Mouse (Mus musculus) hindbrain, postnatal 0 days (tissue): ENCODE data around the gene Rassf8. TPM values are rescaled to one million over a fixed set of nuclear protein-coding genes. Genes with fewer than 3 reads are reported as not detected.

Experiments used
- ATAC-seq: fragments of 200-750 bp; cut with Nextera tagmentation; 2 replicates; pipeline ENCODE4 v1.8.0; 2017; ENCODE audit warnings: mild to moderate bottlenecking, moderate TSS enrichment, moderate library complexity
- DNase-seq: peaks from one replicate; pipeline ENCODE4 v3.0.0-alpha.2; 2015; ENCODE audit warnings: low spot score
- H3K27ac ChIP-seq: fragments of 300-500 bp; sonication (generic); 2 replicates; pipeline ENCODE4 v1.5.1; 2014; ENCODE audit warnings: mild to moderate bottlenecking
- H3K27me3 ChIP-seq: fragments of 300-500 bp; sonication (generic); 2 replicates; pipeline ENCODE4 v1.6.1; 2014; ENCODE audit warnings: low read length, mixed read lengths; ENCODE audit not compliant: insufficient read depth
- H3K36me3 ChIP-seq: fragments of 300-500 bp; sonication (generic); 2 replicates; pipeline ENCODE4 v1.6.1; 2014; ENCODE audit warnings: low read length, mixed read lengths; ENCODE audit not compliant: insufficient read depth
- H3K4me1 ChIP-seq: fragments of 300-500 bp; sonication (generic); 2 replicates; pipeline ENCODE4 v1.6.1; 2014; ENCODE audit warnings: antibody characterized with exemption, low read length, mixed read lengths; ENCODE audit not compliant: insufficient read depth
- H3K4me2 ChIP-seq: fragments of 300-500 bp; sonication (generic); 2 replicates; pipeline ENCODE4 v1.6.1; 2014; ENCODE audit warnings: low read depth, mild to moderate bottlenecking, low read length, moderate library complexity, mixed read lengths
- H3K4me3 ChIP-seq: fragments of 300-500 bp; sonication (generic); 2 replicates; pipeline ENCODE4 v1.5.1; 2014; ENCODE audit warnings: low read length
- H3K9ac ChIP-seq: fragments of 300-500 bp; sonication (generic); replicated peaks from 2 replicates; pipeline ENCODE4 v1.6.1; 2014; ENCODE audit warnings: mild to moderate bottlenecking, low read length, moderate library complexity, mixed read lengths
- H3K9me3 ChIP-seq: fragments of 300-500 bp; sonication (generic); 2 replicates; pipeline ENCODE4 v1.6.1; 2016; ENCODE audit warnings: low read length, mixed read lengths
- CTCF ChIP-seq: IDR thresholded peaks from 2 replicates; pipeline ENCODE4 v1.5.1; 2016; ENCODE audit warnings: antibody characterized with exemption, control low read depth, low read depth
- WGBS: fragments of 180-500 bp; shearing (Covaris S2); extraction: QIAGEN DNeasy Blood & Tissue Kit; methylation state at CpG from one replicate; pipeline ENCODE4 v1.1.7; 2014; 5-methylcytosine and 5-hydroxymethylcytosine counted together
- polyA plus RNA-seq: library from polyadenylated mRNA; unstranded; fragments of >200 nt; fragmentation: Nextera tagmentation; extraction: Ambion mirVana; gene quantifications from 2 replicates; pipeline ENCODE4 v1.2.1, GENCODE M21; 2015
- total RNA-seq: library from RNA; depleted of rRNA; stranded (reverse); fragments of >200 nt; gene quantifications from 2 replicates; pipeline ENCODE4 v1.2.3, GENCODE M21; 2014

Gene Rassf8
- total and polyA plus RNA-seq, 2 experiments from 2014 or later: 6.5 to 18.6 TPM

DNA sequence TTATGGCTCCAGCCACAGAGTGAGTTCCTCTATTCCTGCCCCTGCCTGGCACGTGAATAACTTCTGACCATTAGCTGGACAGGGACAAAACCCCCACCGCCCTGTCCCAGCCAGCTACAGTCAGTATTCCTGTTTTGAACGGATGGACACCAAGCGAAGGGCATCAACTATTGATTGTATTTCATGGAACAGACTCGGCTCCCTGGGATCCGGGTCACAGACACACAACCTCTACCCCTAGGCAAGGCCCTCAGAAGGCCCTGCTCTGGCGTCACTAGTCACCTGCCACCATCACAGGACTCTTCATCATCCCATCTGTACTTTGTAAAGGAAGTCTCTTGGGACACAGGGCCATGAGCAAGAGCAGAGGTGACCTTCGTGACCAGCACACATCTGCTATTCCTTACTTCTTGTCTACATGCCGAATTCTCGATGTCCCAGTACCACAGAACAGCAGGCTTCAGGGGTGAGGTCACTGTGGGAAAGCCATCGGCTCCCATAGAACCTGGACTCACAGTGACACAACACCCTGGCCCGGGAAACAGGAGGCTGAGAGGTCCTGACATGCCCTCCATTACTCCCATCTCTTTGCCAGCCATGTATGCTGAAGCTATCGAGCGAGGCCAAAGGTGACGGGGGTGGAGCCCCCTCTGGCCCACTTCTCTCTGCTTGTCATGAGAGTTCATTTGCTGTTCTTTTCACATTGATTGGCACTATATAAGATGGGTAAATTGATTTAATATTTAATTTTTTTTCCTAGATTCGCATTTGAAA lies 82.7 kb downstream of the Rassf8 start:
- 76% methylated on average over 16 of the region's 16 CpGs for WGBS
- no peaks in the 10 kb centered on the region for H3K9me3 ChIP-seq
- H3K36me3 ChIP-seq: no peaks in the 10 kb centered on the region
- no peak overlapping the region for H3K9ac ChIP-seq
- H3K27ac ChIP-seq: no peak overlapping the region
- DNase-seq (no peak), ATAC-seq (no peak)
- H3K27me3 ChIP-seq: no peaks in the 10 kb centered on the region
- no peak overlapping the region for H3K4me2 ChIP-seq
- no peak for TF ChIP-seq CTCF
- no peaks in the 10 kb centered on the region for H3K4me1 ChIP-seq
- no peak overlapping the region for H3K4me3 ChIP-seq

DNA sequence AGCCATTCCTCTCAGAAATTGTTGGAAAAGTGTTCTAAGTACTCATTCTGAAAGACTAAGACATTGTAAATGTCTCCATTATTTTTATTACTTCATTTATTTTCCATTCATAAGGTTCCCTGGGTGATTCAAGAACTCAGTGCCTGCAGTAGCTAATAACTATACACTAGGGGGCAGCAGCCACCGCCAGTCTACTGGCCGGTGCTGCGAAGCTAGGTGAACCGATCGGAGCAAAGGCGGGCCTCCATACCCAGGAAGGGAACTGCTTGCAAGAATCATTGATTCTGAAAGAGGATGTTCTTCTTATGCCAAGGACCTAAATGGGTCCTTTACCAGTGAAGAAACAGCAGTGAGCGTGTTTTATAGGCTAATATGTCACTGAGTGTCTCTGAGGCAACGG lies 83.6 kb downstream of the Rassf8 start:
- H3K9ac ChIP-seq: no peak overlapping the region
- ATAC-seq: peak; percentile 65; the same call in 1 of the 2 replicates
- no peaks in the 10 kb centered on the region for H3K9me3 ChIP-seq
- no peak overlapping the region for H3K27ac ChIP-seq
- WGBS: 17% methylated on average over 8 of the region's 8 CpGs
- peak; percentile 92 for TF ChIP-seq CTCF
- H3K27me3 ChIP-seq: no peaks in the 10 kb centered on the region
- H3K4me1 ChIP-seq: no peaks in the 10 kb centered on the region
- DNase-seq: peak; percentile 90
- no peak overlapping the region for H3K4me3 ChIP-seq
- H3K4me2 ChIP-seq: peak overlapping the region; percentile 33; the same call in 1 of the 2 replicates
- H3K36me3 ChIP-seq: no peaks in the 10 kb centered on the region

DNA sequence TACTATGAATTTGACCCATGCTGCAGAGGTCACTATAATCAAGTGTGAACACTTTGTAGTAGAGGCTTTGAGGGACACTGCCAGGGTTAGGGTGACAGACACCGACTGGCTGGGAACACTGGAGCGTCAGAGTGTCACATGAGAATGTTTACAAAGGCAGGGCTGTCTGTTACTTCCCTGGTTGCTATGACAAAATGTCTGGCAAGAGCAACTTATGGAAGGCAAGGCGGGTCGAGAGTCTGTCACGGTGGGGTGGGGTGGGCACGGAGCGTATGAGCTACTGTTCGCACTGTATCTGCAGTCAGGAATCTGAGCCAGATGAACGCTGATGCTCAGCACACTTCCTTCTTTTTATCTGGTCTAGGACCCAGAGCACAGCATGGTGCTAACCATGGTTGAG lies 84.1 kb downstream of the Rassf8 start:
- Histone ChIP-seq H3K4me3 (no peak overlapping the region), H3K4me2 (peak overlapping the region; percentile 33; the same call in 1 of the 2 replicates), H3K27me3 (no peaks in the 10 kb centered on the region), H3K9me3 (no peaks in the 10 kb centered on the region), H3K27ac (no peak overlapping the region), H3K4me1 (no peaks in the 10 kb centered on the region), H3K9ac (no peak overlapping the region), H3K36me3 (no peaks in the 10 kb centered on the region)
- WGBS: 27% methylated on average over 9 of the region's 9 CpGs
- peak; percentile 74 for ATAC-seq
- no peak for TF ChIP-seq CTCF
- peak; percentile 52 for DNase-seq

DNA sequence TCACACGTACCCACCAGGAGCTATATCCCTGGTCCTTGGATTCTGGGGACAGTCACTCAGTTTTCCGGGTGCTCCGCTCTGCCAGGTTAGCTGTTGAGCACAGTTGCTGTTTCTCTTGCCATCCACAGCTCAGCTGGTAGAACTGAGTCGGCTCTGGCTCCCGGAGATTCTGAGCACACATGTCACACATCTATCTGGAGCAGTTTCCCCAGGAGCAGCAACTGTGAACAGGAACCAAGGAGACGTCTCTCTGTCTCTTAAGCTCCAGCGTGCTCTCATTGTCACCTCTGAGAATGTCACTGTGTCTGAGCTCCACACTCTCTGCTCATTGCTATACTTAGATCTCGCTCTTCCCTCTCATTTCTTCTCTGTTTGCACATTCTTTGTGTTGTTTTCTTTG lies 86.4 kb downstream of the Rassf8 start:
- no peak overlapping the region for H3K4me3 ChIP-seq
- DNase-seq: no peak
- WGBS: 75% methylated on average over 8 of the region's 8 CpGs

DNA sequence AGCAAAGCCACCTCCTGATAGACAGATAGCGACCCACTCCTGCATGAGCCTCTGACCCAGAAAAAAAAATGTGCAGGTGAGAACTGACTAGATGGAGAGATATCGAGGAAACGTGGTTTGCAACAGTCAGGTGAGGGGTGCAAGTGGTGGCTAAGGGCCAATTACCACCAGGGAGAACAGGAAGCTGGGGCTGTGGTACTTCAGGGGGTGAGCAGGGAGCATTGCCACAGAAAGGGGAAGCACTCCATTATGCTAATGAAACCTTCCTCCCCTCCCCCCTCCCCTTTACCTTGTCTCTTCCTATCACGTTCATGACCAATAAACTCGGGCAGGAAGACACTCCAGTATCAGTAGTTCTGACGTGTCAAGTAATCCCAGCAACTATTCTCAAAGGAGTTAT lies 88.8 kb downstream of the Rassf8 start:
- Histone ChIP-seq H3K27me3 (no peaks in the 10 kb centered on the region), H3K4me2 (no peak overlapping the region), H3K36me3 (no peaks in the 10 kb centered on the region), H3K9ac (no peak overlapping the region), H3K4me1 (no peaks in the 10 kb centered on the region), H3K4me3 (no peak overlapping the region), H3K9me3 (no peaks in the 10 kb centered on the region), H3K27ac (no peak overlapping the region)
- no peak for DNase-seq
- no peak for TF ChIP-seq CTCF
- no peak for ATAC-seq
- 61% methylated on average over 6 of the region's 6 CpGs for WGBS

More for the DNA sequence above, 86.4 kb downstream of the Rassf8 start:
- no peaks in the 10 kb centered on the region for H3K9me3 ChIP-seq
- H3K27me3 ChIP-seq: no peaks in the 10 kb centered on the region
- no peak overlapping the region for H3K9ac ChIP-seq
- H3K4me2 ChIP-seq: no peak overlapping the region
- no peak for TF ChIP-seq CTCF
- H3K27ac ChIP-seq: no peak overlapping the region
- ATAC-seq: no peak
- no peaks in the 10 kb centered on the region for H3K4me1 ChIP-seq
- no peaks in the 10 kb centered on the region for H3K36me3 ChIP-seq

DNA sequence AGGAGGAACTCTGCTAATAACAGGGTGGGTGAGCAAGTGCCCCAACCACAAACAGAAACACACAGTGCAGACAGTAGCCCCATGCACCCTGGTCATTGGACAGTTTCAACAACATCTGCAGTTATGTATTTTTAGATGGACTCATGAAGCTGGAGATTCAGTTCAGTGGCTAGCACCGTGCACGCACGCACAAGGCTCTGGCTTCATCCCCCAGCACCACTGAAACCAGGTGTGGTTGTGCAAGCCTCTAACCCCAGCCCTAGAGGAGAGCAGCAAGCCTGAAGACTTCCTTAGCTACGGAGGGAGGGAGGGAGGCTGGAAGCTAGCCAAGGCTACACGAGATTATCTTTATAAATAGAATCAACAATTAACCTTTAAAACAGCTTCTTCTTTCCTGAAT lies 99.1 kb downstream of the Rassf8 start:
- H3K9ac ChIP-seq: no peak overlapping the region
- H3K27me3 ChIP-seq: no peaks in the 10 kb centered on the region
- H3K27ac ChIP-seq: no peak overlapping the region
- no peak for ATAC-seq
- no peak for TF ChIP-seq CTCF
- no peak for DNase-seq
- H3K9me3 ChIP-seq: no peaks in the 10 kb centered on the region
- H3K4me1 ChIP-seq: no peaks in the 10 kb centered on the region
- H3K4me2 ChIP-seq: no peak overlapping the region
- no peaks in the 10 kb centered on the region for H3K36me3 ChIP-seq
- WGBS: 70% methylated on average over 5 of the region's 5 CpGs
- no peak overlapping the region for H3K4me3 ChIP-seq

DNA sequence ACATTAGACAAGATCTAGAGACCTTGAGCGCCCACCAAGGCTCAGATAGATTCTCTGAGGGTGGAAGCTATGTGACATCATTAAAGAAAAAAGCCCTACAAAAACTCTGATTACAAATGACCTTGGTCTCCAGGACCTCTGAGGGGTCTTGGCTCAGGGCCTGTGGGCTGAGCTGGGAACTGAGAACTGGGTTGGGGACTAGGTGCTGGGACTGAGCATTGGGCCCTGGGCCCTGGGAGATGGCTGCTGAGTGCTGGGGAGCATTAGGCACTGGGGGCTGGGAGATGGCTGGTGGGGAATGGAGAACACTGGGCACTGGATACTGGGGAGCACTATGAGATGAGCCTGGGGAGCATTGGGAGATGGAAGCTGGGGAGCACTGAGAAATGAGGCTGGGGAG lies 99.5 kb downstream of the Rassf8 start:
- Histone ChIP-seq H3K36me3 (no peaks in the 10 kb centered on the region), H3K4me1 (no peaks in the 10 kb centered on the region), H3K4me3 (no peak overlapping the region), H3K27ac (no peak overlapping the region), H3K9ac (no peak overlapping the region), H3K9me3 (no peaks in the 10 kb centered on the region), H3K4me2 (no peak overlapping the region), H3K27me3 (no peaks in the 10 kb centered on the region)
- WGBS: 81% methylated on average over 1 of the region's 1 CpGs
- no peak for ATAC-seq
- DNase-seq: no peak
- no peak for TF ChIP-seq CTCF
